Mouse (Mus musculus) lung, postnatal 0 days (tissue): ENCODE results near the gene Gjc2.

ENCODE experiments used
- CTCF ChIP-seq: IDR thresholded peaks from 2 replicates; pipeline ENCODE4 v1.5.1; 2016; ENCODE audit warnings: antibody characterized with exemption, mild to moderate bottlenecking
- EP300 ChIP-seq: IDR thresholded peaks from 2 replicates; pipeline ENCODE4 v1.6.1; 2016; ENCODE audit warnings: antibody characterized with exemption, mild to moderate bottlenecking, control low read depth

- TF ChIP-seq CTCF: no peak
- no peak for TF ChIP-seq EP300
Measured at GRCm38 (mm10) chr11:59174189-59174838, 8.7 kb downstream of the Gjc2 start.
